Mouse (Mus musculus) neural tube, embryonic 12.5 days (tissue): ENCODE measurements around the gene Edc3. TPM values are rescaled to one million over a fixed set of nuclear protein-coding genes. Genes with fewer than 3 reads are reported as not detected.
"Not testable (repeated sequence)": the region's sequence is repeated elsewhere in the genome, so short reads cannot be mapped to it uniquely, and the experiment has no call there.

Source experiments
- ATAC-seq: fragments of 200-750 bp; cut with Nextera tagmentation; 2 replicates; pipeline ENCODE4 v1.8.0; 2017; ENCODE audit warnings: low read depth, mild to moderate bottlenecking, moderate TSS enrichment, moderate library complexity; ENCODE audit not compliant: low FRiP score
- H3K27ac ChIP-seq: fragments of 300-500 bp; sonication (generic); 2 replicates; pipeline ENCODE4 v1.5.1; 2016
- H3K27me3 ChIP-seq: fragments of 300-500 bp; sonication (generic); replicated peaks from 2 replicates; pipeline ENCODE4 v1.6.1; 2016; ENCODE audit warnings: mild to moderate bottlenecking
- H3K36me3 ChIP-seq: fragments of 300-500 bp; sonication (generic); 2 replicates; pipeline ENCODE4 v1.6.1; 2016; ENCODE audit warnings: mild to moderate bottlenecking
- H3K4me1 ChIP-seq: fragments of 300-500 bp; sonication (generic); 2 replicates; pipeline ENCODE4 v1.6.1; 2016
- H3K4me2 ChIP-seq: fragments of 300-500 bp; sonication (generic); replicated peaks from 2 replicates; pipeline ENCODE4 v1.6.1; 2016; ENCODE audit warnings: mild to moderate bottlenecking
- H3K4me3 ChIP-seq: fragments of 300-500 bp; sonication (generic); 2 replicates; pipeline ENCODE4 v1.5.1; 2016
- H3K9ac ChIP-seq: fragments of 300-500 bp; sonication (generic); 2 replicates; pipeline ENCODE4 v1.6.1; 2016; ENCODE audit warnings: mild to moderate bottlenecking
- H3K9me3 ChIP-seq: fragments of 300-500 bp; sonication (generic); 2 replicates; pipeline ENCODE4 v1.6.1; 2016; ENCODE audit warnings: mild to moderate bottlenecking
- WGBS: fragments of 180-500 bp; shearing (Covaris S2); methylation state at CpG from one replicate; pipeline ENCODE4 v1.1.7; 2016; 5-methylcytosine and 5-hydroxymethylcytosine counted together
- polyA plus RNA-seq: library from polyadenylated mRNA; unstranded; fragments of >200 nt; fragmentation: Nextera tagmentation; extraction: Ambion mirVana; gene quantifications from 2 replicates; pipeline ENCODE4 v1.2.1, GENCODE M21; 2016

The Edc3 gene
- polyA plus RNA-seq, 1 experiment from 2014 or later, result 41.0 TPM

- peaks cover 16% of the 10 kb centered on the region for H3K36me3 ChIP-seq
- H3K27me3 ChIP-seq, H3K4me2 ChIP-seq, ATAC-seq, H3K9me3 ChIP-seq, H3K9ac ChIP-seq, H3K4me3 ChIP-seq, H3K4me1 ChIP-seq, H3K27ac ChIP-seq: not testable (repeated sequence)
- WGBS, result 92% methylated on average over 5 of the region's 5 CpGs
These were observed 1.9 kb downstream of the Edc3 start for GRCm38 (mm10) chr9:57710214-57710613.

- ATAC-seq, result no peak
- Histone ChIP-seq H3K4me2 (no peak overlapping the region), H3K9ac (no peak overlapping the region), H3K4me1 (peaks cover 8% of the 10 kb centered on the region; the same call in 1 of the 2 replicates), H3K4me3 (no peak overlapping the region), H3K27me3 (no peaks in the 10 kb centered on the region), H3K27ac (no peak overlapping the region), H3K9me3 (peaks cover 4% of the 10 kb centered on the region; the same call in 1 of the 2 replicates), H3K36me3 (peaks cover 34% of the 10 kb centered on the region)
- WGBS, result 78% methylated on average over 2 of the region's 2 CpGs
These were observed 3.9 kb downstream of the Edc3 start for GRCm38 (mm10) chr9:57712194-57712593.

- no peak overlapping the region for H3K4me3 ChIP-seq
- H3K9me3 ChIP-seq, result no peaks in the 10 kb centered on the region
- no peaks in the 10 kb centered on the region for H3K27me3 ChIP-seq
- no peak overlapping the region for H3K9ac ChIP-seq
- ATAC-seq, result no peak
- peaks cover 60% of the 10 kb centered on the region for H3K36me3 ChIP-seq
- H3K27ac ChIP-seq, result no peak overlapping the region
- H3K4me1 ChIP-seq, result no peaks in the 10 kb centered on the region
- H3K4me2 ChIP-seq, result no peak overlapping the region
- 91% methylated on average over 7 of the region's 7 CpGs for WGBS
These were observed 10.1 kb downstream of the Edc3 start for GRCm38 (mm10) chr9:57718408-57718807.

- H3K9ac ChIP-seq, result no peak overlapping the region
- H3K4me2 ChIP-seq, result no peak overlapping the region
- H3K27me3 ChIP-seq, result no peaks in the 10 kb centered on the region
- 92% methylated on average over 3 of the region's 3 CpGs for WGBS
- H3K4me1 ChIP-seq, result no peaks in the 10 kb centered on the region
- no peak overlapping the region for H3K27ac ChIP-seq
- no peak overlapping the region for H3K4me3 ChIP-seq
- peaks cover 42% of the 10 kb centered on the region for H3K36me3 ChIP-seq
- ATAC-seq, result no peak
- no peaks in the 10 kb centered on the region for H3K9me3 ChIP-seq
These were observed 12.4 kb downstream of the Edc3 start for GRCm38 (mm10) chr9:57720736-57721135.

GRCm38 (mm10) chr9:57722371-57722770 is 14.0 kb downstream of the Edc3 start:
- Histone ChIP-seq H3K4me1 (no peaks in the 10 kb centered on the region), H3K9me3 (no peaks in the 10 kb centered on the region), H3K27me3 (no peaks in the 10 kb centered on the region), H3K9ac (no peak overlapping the region), H3K27ac (no peak overlapping the region), H3K4me2 (no peak overlapping the region), H3K36me3 (peaks cover 41% of the 10 kb centered on the region), H3K4me3 (no peak overlapping the region)
- WGBS, result 79% methylated on average over 1 of the region's 1 CpGs
- no peak for ATAC-seq

- no peak overlapping the region for H3K27ac ChIP-seq
- no peak overlapping the region for H3K9ac ChIP-seq
- no peaks in the 10 kb centered on the region for H3K4me1 ChIP-seq
- no peak for ATAC-seq
- peaks cover 42% of the 10 kb centered on the region for H3K36me3 ChIP-seq
- H3K27me3 ChIP-seq, result no peaks in the 10 kb centered on the region
- H3K4me2 ChIP-seq, result no peak overlapping the region
- H3K9me3 ChIP-seq, result no peaks in the 10 kb centered on the region
- 86% methylated on average over 5 of the region's 5 CpGs for WGBS
- no peak overlapping the region for H3K4me3 ChIP-seq
These were observed 15.0 kb downstream of the Edc3 start for GRCm38 (mm10) chr9:57723315-57723715.

- Histone ChIP-seq H3K9ac (no peak overlapping the region), H3K27me3 (no peaks in the 10 kb centered on the region), H3K4me3 (no peak overlapping the region), H3K27ac (no peak overlapping the region), H3K9me3 (no peaks in the 10 kb centered on the region), H3K36me3 (peaks cover 39% of the 10 kb centered on the region), H3K4me2 (no peak overlapping the region), H3K4me1 (no peaks in the 10 kb centered on the region)
- 91% methylated on average over 5 of the region's 5 CpGs for WGBS
- ATAC-seq, result no peak
These were observed 15.5 kb downstream of the Edc3 start for GRCm38 (mm10) chr9:57723796-57724195.

GRCm38 (mm10) chr9:57724701-57725100 is 16.4 kb downstream of the Edc3 start:
- no peaks in the 10 kb centered on the region for H3K9me3 ChIP-seq
- WGBS, result 96% methylated on average over 3 of the region's 3 CpGs
- H3K27me3 ChIP-seq, result no peaks in the 10 kb centered on the region
- ATAC-seq, result no peak
- H3K27ac ChIP-seq, result no peak overlapping the region
- H3K4me3 ChIP-seq, result no peak overlapping the region
- H3K9ac ChIP-seq, result no peak overlapping the region
- peaks cover 41% of the 10 kb centered on the region for H3K36me3 ChIP-seq
- no peaks in the 10 kb centered on the region for H3K4me1 ChIP-seq
- H3K4me2 ChIP-seq, result no peak overlapping the region

GRCm38 (mm10) chr9:57728312-57728711 is 20.0 kb downstream of the Edc3 start:
- H3K9ac ChIP-seq, result no peak overlapping the region
- no peaks in the 10 kb centered on the region for H3K9me3 ChIP-seq
- WGBS, result 90% methylated on average over 1 of the region's 1 CpGs
- ATAC-seq, result no peak
- H3K27ac ChIP-seq, result no peak overlapping the region
- no peaks in the 10 kb centered on the region for H3K4me1 ChIP-seq
- H3K36me3 ChIP-seq, result peaks cover 29% of the 10 kb centered on the region
- no peaks in the 10 kb centered on the region for H3K27me3 ChIP-seq
- no peak overlapping the region for H3K4me3 ChIP-seq
- no peak overlapping the region for H3K4me2 ChIP-seq

- 97% methylated on average over 6 of the region's 6 CpGs for WGBS
- Histone ChIP-seq H3K36me3 (peaks cover 19% of the 10 kb centered on the region), H3K27me3 (no peaks in the 10 kb centered on the region), H3K4me1 (peaks cover 5% of the 10 kb centered on the region; the same call in 1 of the 2 replicates), H3K9me3 (no peaks in the 10 kb centered on the region), H3K4me3 (no peak overlapping the region), H3K27ac (no peak overlapping the region), H3K9ac (no peak overlapping the region), H3K4me2 (no peak overlapping the region)
- ATAC-seq, result no peak
These were observed 25.3 kb downstream of the Edc3 start for GRCm38 (mm10) chr9:57733606-57734005.

GRCm38 (mm10) chr9:57739863-57740262 is 31.5 kb downstream of the Edc3 start:
- no peak overlapping the region for H3K9ac ChIP-seq
- H3K27ac ChIP-seq, result no peak overlapping the region
- no peak overlapping the region for H3K4me3 ChIP-seq
- H3K4me1 ChIP-seq, result peaks cover 5% of the 10 kb centered on the region; the same call in 1 of the 2 replicates
- H3K9me3 ChIP-seq, result no peaks in the 10 kb centered on the region
- H3K27me3 ChIP-seq, result no peaks in the 10 kb centered on the region
- WGBS, result 94% methylated on average over 5 of the region's 5 CpGs
- H3K36me3 ChIP-seq, result peaks cover 17% of the 10 kb centered on the region
- ATAC-seq, result no peak
- no peak overlapping the region for H3K4me2 ChIP-seq

GRCm38 (mm10) chr9:57744462-57745091 is 36.2 kb downstream of the Edc3 start:
- no peaks in the 10 kb centered on the region for H3K9me3 ChIP-seq
- H3K27me3 ChIP-seq, result no peaks in the 10 kb centered on the region
- no peak overlapping the region for H3K4me2 ChIP-seq
- H3K9ac ChIP-seq, result no peak overlapping the region
- H3K4me3 ChIP-seq, result no peak overlapping the region
- no peak overlapping the region for H3K27ac ChIP-seq
- H3K36me3 ChIP-seq, result peaks cover 60% of the 10 kb centered on the region
- ATAC-seq, result no peak
- WGBS, result 80% methylated on average over 3 of the region's 3 CpGs
- H3K4me1 ChIP-seq, result no peaks in the 10 kb centered on the region

- H3K4me3 ChIP-seq, result no peak overlapping the region
- peaks cover 75% of the 10 kb centered on the region for H3K36me3 ChIP-seq
- H3K9me3 ChIP-seq, result no peaks in the 10 kb centered on the region
- WGBS, result 80% methylated on average over 1 of the region's 1 CpGs
- no peak for ATAC-seq
- no peak overlapping the region for H3K9ac ChIP-seq
- H3K4me1 ChIP-seq, result no peaks in the 10 kb centered on the region
- H3K27ac ChIP-seq, result no peak overlapping the region
- H3K4me2 ChIP-seq, result no peak overlapping the region
- no peaks in the 10 kb centered on the region for H3K27me3 ChIP-seq
These were observed 38.7 kb downstream of the Edc3 start for GRCm38 (mm10) chr9:57747067-57747466.
